Mouse (Mus musculus) CD4-positive naive resting alpha-beta T cell, adult 57 days (primary cell): ENCODE data around the gene Nppc. TPM values are rescaled to one million over a fixed set of nuclear protein-coding genes. Genes with fewer than 3 reads are reported as not detected.

Experiments
- total RNA-seq: library from RNA; stranded (reverse); gene quantifications from one replicate; pipeline ENCODE4 v1.2.4, GENCODE M21; 2023

Gene Nppc
- total RNA-seq = not detected

GRCm38 (mm10) chr1:86670279-86671038, at the start of gene Nppc:
Gene Nppc, minus strand, starts transcription at chr1:86670571.

DNA sequence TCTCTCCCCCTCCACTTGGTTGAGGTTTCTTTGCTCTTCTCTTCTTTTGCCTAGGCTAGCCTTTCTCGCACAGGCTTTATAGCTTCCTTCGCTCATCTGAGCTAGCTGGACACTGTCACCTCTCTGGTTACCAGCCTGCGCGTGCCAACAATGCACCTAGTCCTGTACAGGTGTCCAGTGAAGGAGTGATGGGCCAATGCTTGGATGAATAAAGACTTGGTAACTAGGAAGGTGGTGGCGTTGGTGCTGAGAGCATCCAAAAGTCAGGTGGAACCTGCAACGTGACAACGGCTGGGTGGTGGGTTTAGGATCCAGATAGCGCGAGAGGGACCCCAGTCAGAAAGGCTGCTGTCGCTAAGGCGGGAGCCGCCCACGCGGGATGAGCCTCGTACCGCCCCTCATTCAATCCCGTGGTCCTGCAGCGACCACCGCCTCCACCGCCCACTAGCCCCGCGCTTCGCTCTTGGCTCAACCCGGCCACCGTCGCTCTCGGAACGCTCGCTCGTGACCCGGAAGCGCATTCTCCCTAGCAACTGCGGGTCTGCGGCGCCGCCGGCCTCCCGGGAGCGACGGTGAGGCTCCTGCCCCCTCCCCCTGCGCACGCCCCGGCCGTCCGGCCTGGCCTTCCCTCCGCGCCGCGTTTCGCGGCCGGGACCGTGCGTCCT, 33.1 kb upstream of the Nppc start, which contains the start of gene Dis3l2:
Gene Dis3l2 (plus strand): TSS at position 509 of the 665 bp plus-strand sequence.

Other genes with a start within 250 kb of the Nppc start
- gene Nmur1, start 244.3 kb downstream of the Nppc start, total RNA-seq = not detected
- gene Tex44, start 244.2 kb downstream of the Nppc start, total RNA-seq = not detected
- gene Ptma, start 143.8 kb downstream of the Nppc start, total RNA-seq = 1,479 TPM
- gene Pde6d, start 87.9 kb downstream of the Nppc start, total RNA-seq = 12.8 TPM
- gene Cops7b, start 87.7 kb downstream of the Nppc start, total RNA-seq = 11.4 TPM
- gene Dis3l2, start 33.2 kb upstream of the Nppc start, total RNA-seq = 21.5 TPM